Mouse (Mus musculus): ENCODE results near the gene Snx19. TPM values are rescaled to one million over a fixed set of nuclear protein-coding genes. Genes with fewer than 3 reads are reported as not detected.

Snx19 gene
- polyA plus RNA-seq, 1 experiment from 2014 or later: 15.0 TPM

GRCm38 (mm10) chr9:30488384-30488783 is 61.5 kb downstream of the Snx19 start:
- WGBS (ENCODE audit: insufficient replicate concordance): 83% methylated on average over 1 of the region's 1 CpGs

GRCm38 (mm10) chr9:30494446-30494845 is 67.5 kb downstream of the Snx19 start:
- ATAC-seq (replicated peaks; ENCODE audit: insufficient number of reproducible peaks, low FRiP score, low TSS enrichment): no peak
- no peak overlapping the region for H3K27ac ChIP-seq (ENCODE audit: low read depth, low read length)
- no peak overlapping the region for H3K4me3 ChIP-seq (ENCODE audit: low read depth, low read length)
- no peaks in the 10 kb centered on the region for H3K9me3 ChIP-seq (replicated peaks; ENCODE audit: control insufficient read depth, low read length)
- H3K9ac ChIP-seq (ENCODE audit: low read depth, low read length): no peak overlapping the region
- no peaks in the 10 kb centered on the region for H3K27me3 ChIP-seq (ENCODE audit: control insufficient read depth, insufficient read depth, low read length)
- H3K36me3 ChIP-seq (ENCODE audit: control insufficient read depth, insufficient read depth, low read length): no peaks in the 10 kb centered on the region
- H3K4me1 ChIP-seq (ENCODE audit: control insufficient read depth, insufficient read depth, low read length): no peaks in the 10 kb centered on the region
- H3K4me2 ChIP-seq: no peak overlapping the region
- WGBS (ENCODE audit: insufficient replicate concordance): 62% methylated on average over 2 of the region's 2 CpGs

More at GRCm38 (mm10) chr9:30488384-30488783, 61.5 kb downstream of the Snx19 start:
- no peak overlapping the region for H3K27ac ChIP-seq (ENCODE audit: low read depth, low read length)
- no peaks in the 10 kb centered on the region for H3K27me3 ChIP-seq (ENCODE audit: control insufficient read depth, insufficient read depth, low read length)
- H3K4me1 ChIP-seq (ENCODE audit: control insufficient read depth, insufficient read depth, low read length): no peaks in the 10 kb centered on the region
- no peaks in the 10 kb centered on the region for H3K36me3 ChIP-seq (ENCODE audit: control insufficient read depth, insufficient read depth, low read length)
- no peak overlapping the region for H3K4me2 ChIP-seq
- no peak for ATAC-seq (replicated peaks; ENCODE audit: insufficient number of reproducible peaks, low FRiP score, low TSS enrichment)
- no peak overlapping the region for H3K9ac ChIP-seq (ENCODE audit: low read depth, low read length)
- H3K9me3 ChIP-seq (replicated peaks; ENCODE audit: control insufficient read depth, low read length): no peaks in the 10 kb centered on the region
- no peak overlapping the region for H3K4me3 ChIP-seq (ENCODE audit: low read depth, low read length)

- Histone ChIP-seq H3K36me3 (ENCODE audit: control insufficient read depth, insufficient read depth, low read length) (no peaks in the 10 kb centered on the region), H3K4me2 (no peak overlapping the region), H3K9me3 (replicated peaks; ENCODE audit: control insufficient read depth, low read length) (no peaks in the 10 kb centered on the region), H3K4me3 (ENCODE audit: low read depth, low read length) (no peak overlapping the region), H3K27me3 (ENCODE audit: control insufficient read depth, insufficient read depth, low read length) (no peaks in the 10 kb centered on the region), H3K4me1 (ENCODE audit: control insufficient read depth, insufficient read depth, low read length) (no peaks in the 10 kb centered on the region), H3K27ac (ENCODE audit: low read depth, low read length) (no peak overlapping the region), H3K9ac (ENCODE audit: low read depth, low read length) (no peak overlapping the region)
- 73% methylated on average over 5 of the region's 5 CpGs for WGBS (ENCODE audit: insufficient replicate concordance)
- ATAC-seq (replicated peaks; ENCODE audit: insufficient number of reproducible peaks, low FRiP score, low TSS enrichment): no peak
Measured at GRCm38 (mm10) chr9:30508966-30509365, 82.1 kb downstream of the Snx19 start.

- ATAC-seq (replicated peaks; ENCODE audit: insufficient number of reproducible peaks, low FRiP score, low TSS enrichment): no peak
- no peaks in the 10 kb centered on the region for H3K9me3 ChIP-seq (replicated peaks; ENCODE audit: control insufficient read depth, low read length)
- H3K36me3 ChIP-seq (ENCODE audit: control insufficient read depth, insufficient read depth, low read length): no peaks in the 10 kb centered on the region
- H3K4me2 ChIP-seq: no peak overlapping the region
- H3K4me3 ChIP-seq (ENCODE audit: low read depth, low read length): no peak overlapping the region
- H3K27ac ChIP-seq (ENCODE audit: low read depth, low read length): no peak overlapping the region
- H3K9ac ChIP-seq (ENCODE audit: low read depth, low read length): no peak overlapping the region
- no peaks in the 10 kb centered on the region for H3K4me1 ChIP-seq (ENCODE audit: control insufficient read depth, insufficient read depth, low read length)
- H3K27me3 ChIP-seq (ENCODE audit: control insufficient read depth, insufficient read depth, low read length): no peaks in the 10 kb centered on the region
Measured at GRCm38 (mm10) chr9:30515953-30516352, 89.0 kb downstream of the Snx19 start.
